Mouse (Mus musculus) olfactory bulb, adult 2 months (tissue): ENCODE data around the gene Zfr.

ENCODE experiments used
- CTCF ChIP-seq: fragments of 200-500 bp; IDR thresholded peaks from 2 replicates; pipeline ENCODE4 v1.5.1; 2012; ENCODE audit warnings: low read depth, mild to moderate bottlenecking, low read length, moderate library complexity; ENCODE audit not compliant: insufficient read depth
- POLR2A ChIP-seq: fragments of 200-500 bp; IDR thresholded peaks from 2 replicates; pipeline ENCODE4 v1.6.1; 2012; ENCODE audit warnings: mild to moderate bottlenecking, low read depth, low read length, moderate library complexity; ENCODE audit not compliant: insufficient read depth

DNA sequence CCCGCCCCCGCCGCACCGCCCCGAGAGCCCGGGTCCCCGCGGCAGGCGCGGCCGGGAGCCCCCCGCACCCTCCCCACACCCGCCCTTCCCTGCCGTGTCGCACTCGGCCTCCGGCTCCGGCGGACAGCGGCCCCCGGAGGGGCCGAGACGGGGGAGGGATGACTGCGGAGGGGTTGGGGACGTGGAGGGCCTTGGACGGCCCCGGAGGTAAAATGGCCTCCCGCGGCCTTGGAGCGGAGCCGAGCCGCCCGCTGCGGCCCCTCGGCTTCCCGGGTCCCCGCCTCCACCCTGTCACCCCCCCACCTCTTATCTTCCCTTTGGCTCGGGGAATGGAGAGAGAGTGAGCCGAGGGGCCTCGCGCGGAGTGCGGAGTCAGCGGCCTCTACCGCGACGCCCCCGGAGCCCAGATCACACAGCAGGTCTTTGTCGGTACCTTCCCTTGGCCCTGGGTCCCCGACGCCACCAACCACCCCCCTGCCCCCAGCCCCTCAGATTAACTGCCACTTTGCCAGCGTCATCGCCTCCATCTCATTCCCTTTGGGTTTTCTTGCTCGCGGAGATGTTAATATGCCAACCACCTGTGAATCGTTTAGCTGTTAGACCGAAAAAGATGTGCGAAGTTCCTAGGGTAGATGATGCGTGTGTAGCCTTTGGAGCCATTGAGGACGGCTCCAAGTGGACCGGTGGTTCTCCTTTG lies 949 bp downstream of the Zfr start:
- no peak for TF ChIP-seq CTCF
- TF ChIP-seq POLR2A, result no peak
